Mouse (Mus musculus) erythroblast, adult 5-6 weeks (primary cell): ENCODE data around the gene Maml3. TPM values are rescaled to one million over a fixed set of nuclear protein-coding genes. Genes with fewer than 3 reads are reported as not detected.
A peak's percentile ranks its signal among the peaks of the same experiment; 100 is the strongest.

Source experiments
- ATAC-seq: replicated peaks from 2 replicates; pipeline ENCODE4 v1.8.0; 2016; ENCODE audit warnings: moderate number of reproducible peaks, mild to moderate bottlenecking, moderate TSS enrichment, inconsistent platforms; ENCODE audit not compliant: poor library complexity, low FRiP score, severe bottlenecking
- total RNA-seq, 2 experiments: library from RNA; stranded (forward) in 1 of 2; stranded (reverse) in 1 of 2; fragments of 150-400 nt in 1 of 2; fragments of 200-764, 138-1000 nt in 1 of 2; gene quantifications; 2 replicates each; pipeline versions ENCODE4 v1.2.3 to v1.2.4; 2015 to 2017; ENCODE audit warnings: low replicate concordance in 2 of 2

Maml3 gene
- total RNA-seq, 2 experiments from 2014 or later, result 1.3 to 3.3 TPM

DNA sequence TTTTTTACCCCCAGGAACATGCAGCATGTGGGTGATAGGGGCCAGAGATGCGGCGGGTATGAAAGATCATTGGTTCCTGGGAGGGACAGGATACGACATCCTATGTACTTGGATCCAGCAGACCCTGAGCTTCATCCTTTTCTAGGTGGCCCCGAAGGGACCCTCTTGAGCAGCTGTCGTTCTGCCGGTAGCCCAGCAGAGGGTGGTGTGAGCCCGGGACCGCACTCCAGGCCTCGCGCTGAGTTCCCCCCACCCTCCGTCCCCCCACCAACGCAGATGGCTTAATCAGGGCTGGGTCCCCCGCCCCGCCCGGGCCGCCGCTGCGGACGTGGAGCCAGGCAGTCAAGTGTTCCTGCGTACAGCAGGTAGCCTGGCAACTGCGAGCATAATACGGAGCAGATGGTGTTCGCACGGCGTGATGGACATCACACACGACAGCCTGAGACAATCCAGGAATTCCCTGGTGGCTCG is 403.6 kb downstream of the Maml3 start:
- peak; percentile 62 for ATAC-seq

DNA sequence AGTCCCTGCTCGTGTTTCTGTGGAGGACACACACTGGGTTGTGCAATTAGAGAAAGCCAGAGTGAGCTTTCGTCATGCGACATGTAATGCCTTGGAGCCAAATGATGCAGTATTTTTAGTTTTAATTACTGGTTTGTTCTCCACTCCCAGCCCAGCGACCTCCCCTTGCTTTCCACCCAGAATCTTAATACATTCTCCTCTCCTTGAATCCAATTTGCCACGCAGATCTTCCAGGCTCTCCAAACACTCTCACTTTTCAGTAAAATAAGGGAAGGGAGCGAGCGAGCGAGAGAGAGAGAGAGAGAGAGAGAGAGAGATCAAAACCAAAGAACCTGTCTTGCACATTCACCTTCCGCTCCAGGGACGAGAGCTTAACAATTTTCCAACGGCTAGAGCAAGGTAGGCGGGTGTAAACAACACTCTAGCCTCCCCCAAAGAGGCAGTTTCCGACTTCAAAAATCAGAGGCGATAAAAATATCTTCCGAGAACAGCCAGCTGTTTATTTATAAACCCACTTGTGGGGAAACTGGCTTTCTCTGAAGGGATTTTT is 404.1 kb downstream of the Maml3 start:
- no peak for ATAC-seq

DNA sequence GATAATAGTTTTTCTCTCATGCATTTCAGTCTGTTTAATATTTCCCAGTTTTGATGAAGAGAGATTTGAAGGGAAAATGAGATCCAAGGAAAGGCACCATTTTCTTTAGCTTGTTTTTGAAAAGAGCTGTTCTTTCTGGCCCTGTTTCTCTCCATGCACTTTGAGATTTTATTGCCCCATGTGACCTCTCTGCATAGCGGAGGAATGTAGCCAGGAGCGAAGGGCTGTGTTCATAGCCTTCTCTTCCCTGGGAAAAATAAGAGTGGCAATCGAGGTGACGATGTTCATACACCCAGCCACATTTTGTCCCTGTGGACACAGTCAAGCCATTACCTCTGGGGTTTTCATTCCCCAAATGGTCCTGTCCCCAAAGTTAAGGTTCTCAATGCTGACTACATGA is 404.8 kb downstream of the Maml3 start:
- no peak for ATAC-seq

DNA sequence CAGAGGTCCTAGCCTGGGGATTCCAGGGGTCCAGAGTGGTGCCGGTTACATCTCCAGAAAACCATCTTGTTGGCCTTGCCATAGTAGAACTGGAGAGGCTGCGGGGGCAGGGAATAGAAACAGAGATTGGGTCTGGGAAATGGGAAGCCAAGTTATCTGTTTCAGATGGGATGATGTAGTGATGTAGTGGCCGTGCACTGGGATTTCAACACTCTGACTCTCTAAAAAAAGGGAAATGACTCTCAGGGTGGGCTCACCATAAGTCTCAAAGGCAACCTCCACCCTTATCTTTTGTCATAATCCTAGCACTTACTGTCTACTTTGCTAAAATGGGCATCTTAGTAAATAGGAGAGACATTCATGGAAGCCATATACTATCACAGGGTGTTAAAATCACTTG is 406.9 kb downstream of the Maml3 start:
- ATAC-seq, result no peak

DNA sequence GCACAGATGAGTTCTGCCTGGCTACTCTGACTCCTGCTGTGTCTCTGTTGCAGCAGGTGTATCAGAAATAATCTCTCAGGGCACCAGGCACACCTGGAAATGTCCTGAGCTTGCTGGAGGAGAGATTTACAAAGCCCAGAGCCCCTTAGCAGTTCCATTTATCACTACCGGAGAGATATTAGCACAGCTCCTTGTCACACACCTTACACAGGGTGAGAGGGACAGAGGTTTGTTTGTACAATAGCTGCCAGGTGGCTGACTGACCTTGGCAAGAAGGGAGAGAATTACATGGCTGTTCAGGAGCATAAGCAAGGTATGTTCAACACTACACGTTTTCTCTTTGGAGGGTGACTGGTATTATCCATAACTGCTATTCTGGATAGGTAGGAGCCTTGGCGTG is 409.2 kb downstream of the Maml3 start:
- ATAC-seq, result no peak

DNA sequence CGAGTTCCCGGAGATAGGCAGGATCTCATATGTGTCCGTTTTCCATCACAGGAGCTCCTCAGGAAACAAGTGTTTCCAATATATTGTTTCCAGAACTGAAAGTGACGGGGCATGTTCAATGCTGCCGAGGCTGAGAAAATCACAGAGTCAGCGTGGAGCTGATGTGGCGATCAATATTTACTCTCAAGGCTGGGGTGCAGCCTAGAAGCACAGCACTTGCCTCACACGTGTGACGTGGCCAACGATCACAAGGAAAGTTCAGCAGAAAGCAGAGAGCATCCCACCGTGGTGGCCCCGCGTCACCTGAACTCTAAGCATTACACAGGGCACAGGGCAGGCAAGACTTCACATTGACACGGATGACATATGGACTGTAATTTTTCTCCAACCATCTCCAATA is 410.3 kb downstream of the Maml3 start:
- no peak for ATAC-seq

DNA sequence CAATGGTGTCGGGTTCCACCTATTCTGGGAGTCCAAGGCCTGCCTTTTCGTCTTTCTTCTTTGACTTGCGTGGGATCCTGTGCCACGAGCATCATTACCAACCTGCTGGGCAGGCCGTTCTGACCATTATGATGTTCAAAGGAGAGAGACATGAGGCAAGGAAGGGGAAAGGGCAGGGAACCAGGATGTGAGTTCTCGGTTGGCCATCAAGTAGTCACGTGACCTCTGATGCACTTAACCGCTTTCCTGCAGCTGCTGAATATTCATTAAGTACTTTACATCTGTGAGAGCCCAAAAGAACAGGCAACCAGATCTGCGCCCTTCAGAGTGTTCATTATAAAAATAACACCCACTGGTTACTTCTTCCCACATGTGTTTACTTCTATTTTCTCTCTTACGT is 411.7 kb downstream of the Maml3 start:
- no peak for ATAC-seq

DNA sequence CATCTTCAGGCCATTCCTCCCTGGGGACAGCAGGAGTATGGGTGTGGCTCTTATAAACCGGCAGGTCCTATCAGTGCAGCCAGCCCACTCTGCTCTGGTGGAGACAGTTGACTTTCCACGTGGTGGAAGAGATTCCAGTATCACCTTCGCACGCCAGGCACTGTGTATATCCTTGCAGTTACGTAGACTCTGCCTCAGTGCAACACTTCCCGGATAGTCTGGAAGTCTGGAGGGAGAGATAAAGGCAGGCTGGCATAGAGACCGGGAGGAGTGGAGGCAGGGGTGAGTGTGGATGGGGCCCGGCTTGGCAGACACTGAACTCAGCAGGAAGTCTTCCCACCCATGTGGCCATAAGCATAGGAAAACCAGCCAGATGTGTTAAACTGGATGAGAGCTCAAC is 416.2 kb downstream of the Maml3 start:
- ATAC-seq, result peak; percentile 85

DNA sequence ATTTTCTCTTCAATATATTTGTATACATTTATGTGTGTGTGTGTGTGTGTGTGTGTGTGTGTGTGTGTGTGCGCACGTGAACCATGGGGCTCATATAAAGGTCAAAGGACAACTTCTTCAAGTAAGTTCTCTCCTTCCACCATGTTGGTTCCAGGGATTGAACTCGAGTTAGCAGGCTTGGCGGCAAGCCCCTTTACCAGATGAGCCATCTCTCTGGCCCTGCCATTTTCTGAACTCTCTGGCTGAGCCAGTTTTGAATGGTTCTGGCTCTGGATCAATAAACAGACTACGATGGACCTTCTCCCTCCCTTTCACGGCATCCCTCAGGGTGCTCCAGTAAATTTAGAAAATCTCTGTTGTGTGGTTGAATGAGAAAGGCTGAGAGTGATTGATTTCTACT is 418.1 kb downstream of the Maml3 start:
- no peak for ATAC-seq

DNA sequence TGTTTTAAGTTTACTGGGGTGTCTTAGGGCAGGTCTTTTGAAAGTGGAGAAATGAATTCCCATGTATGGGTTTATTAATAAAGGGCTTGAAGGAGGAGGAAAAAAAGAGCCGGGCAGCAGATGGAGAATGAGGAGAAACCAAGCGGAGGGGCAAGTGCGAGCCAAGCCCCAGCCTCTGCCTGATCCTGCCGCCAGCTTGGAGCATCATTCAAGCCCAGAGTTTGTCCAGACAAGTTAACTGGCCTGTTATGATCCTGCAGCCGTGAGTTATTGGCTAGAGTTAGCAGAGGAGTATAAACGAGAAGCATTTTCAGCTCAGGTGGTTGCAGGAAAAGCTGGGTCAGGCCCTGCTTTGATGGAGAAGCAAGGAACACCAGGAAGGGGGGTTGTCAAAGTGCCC is 418.6 kb downstream of the Maml3 start:
- ATAC-seq, result no peak

DNA sequence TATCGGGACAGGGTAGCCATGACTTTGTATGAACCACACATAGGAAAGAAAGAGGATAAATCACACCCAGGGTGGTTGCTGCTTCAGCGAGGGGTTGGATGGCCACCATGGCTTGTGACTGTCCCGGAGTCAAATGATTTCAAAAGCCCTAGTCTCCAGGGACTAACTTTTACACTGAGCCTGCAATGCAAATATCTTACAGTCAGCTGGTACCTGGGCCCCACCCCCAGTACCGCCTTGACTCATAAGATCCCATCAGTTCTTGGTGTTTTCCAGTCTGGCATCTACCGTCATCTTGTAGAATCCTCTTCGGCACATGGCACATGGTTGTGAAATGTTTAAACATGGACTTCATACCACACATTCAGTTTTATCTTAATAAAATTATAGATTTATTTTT is 419.3 kb downstream of the Maml3 start:
- ATAC-seq, result no peak

DNA sequence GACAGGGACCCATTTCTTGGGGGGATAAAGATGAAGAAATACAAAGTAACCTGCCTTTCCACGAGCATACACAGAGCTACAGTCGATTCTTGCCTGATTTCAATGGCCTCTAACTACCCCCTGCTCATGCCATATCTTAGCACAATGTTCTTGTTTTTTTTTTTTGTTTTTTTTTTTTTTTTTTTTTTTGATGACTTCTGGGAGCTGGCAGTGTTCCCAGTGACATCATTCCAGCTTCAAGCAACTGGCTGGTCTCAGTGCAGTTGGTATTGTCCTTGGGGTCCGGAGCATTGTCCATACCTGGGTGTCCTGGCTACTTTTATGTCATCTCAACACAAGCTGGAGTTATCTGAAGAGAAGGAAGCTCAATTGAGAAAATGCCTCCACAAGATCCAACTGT is 429.9 kb downstream of the Maml3 start:
- no peak for ATAC-seq

DNA sequence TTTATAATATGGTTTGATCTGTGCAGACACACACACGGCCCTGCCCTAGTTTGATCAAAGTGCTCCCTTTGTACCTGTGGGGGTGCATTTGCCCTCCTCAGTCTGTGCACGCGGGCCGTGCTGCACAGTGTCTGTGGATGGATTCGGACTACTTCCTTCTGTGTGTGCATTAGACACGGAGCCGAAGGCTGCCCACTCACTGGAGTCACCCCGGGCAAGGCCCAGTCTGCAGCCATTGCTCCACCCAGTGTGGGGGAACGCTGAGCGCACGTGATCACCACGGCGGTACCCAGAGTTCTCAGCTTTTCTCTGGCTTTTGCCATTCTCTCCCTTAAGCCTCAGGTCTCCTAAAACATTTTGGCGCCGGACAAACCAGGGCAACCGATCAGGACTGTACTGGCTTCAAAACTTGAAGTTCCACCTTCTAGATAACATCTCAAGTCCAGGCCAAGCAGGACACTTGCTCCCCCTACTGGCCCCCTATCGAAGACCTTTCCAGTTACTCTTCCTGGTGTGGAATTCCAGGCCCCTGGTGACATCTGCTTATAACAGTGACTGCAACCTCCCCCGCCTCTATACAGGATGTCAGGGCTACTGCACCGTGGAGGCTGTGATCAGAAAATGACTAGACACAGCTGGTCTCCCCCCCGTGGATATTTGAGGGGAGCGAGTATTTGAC is 431.3 kb downstream of the Maml3 start:
- no peak for ATAC-seq

DNA sequence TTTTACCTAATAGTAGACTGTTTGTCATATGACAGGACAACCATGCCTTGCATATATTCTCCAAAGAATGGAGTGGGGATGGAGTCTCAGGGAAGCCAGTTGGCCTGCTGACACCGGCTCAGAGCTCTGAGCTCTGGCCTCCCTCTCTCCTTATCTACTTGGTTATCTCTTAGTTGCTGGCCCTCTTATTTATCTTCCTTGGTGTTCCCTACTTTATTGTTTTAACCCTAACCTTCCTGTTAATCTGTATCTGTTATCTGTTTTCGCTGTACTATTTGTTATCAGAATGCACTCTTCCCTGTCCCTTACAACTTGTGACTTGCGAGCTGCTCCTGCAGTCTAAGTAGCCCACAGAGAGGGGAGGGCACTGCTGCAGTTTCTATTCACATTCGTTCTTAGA is 432.2 kb downstream of the Maml3 start:
- ATAC-seq, result no peak

DNA sequence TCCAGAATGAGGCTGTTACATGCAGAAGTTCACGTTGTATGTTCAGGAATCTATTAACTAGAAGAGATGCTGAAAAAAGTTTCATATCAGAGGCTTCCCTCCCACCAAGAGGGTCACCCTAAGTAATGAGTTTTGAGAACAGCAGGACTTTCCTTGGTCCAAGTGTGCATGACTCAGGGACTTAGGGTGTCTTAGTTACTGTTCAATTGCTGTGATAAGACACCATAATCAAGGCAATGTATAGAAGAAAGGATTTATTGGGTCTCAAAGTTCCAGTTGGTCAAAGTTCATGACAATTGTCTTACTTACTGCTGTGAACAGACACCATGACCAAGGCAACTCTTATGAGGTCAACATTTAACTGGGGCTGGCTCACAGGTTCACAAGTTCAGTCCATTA is 433.8 kb downstream of the Maml3 start:
- peak; percentile 42 for ATAC-seq

DNA sequence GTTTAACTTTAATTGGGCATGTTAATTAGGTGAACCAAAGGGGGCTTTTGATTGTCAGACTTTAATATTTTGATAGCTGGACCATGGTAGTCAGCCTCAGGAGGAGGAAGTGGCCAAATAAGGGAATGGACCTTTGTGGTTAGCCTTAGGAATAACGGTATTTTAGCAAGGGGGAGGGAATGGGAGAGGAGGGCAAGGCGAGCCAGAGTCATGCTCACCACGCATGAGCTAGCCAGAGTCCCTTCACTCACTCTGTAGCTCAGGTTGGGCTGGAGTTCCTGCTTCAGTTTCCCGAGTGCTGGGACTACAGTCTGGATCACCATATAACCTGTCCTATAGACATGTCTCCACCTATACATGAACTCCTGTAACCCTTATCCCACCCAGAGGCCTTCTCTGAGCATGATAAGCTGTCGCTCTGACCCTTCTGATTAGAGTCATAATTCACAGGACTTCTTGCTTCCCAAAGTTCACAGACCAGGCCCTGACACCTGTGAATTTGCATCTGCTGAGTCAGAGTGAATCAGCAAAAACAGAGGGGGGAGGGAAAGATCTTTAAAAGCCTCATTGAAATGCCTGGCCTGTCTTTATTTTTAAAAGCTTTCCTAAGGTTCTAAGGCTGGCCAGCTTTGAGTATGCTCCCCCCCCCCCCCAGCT is 434.3 kb downstream of the Maml3 start:
- peak; percentile 79 for ATAC-seq

DNA sequence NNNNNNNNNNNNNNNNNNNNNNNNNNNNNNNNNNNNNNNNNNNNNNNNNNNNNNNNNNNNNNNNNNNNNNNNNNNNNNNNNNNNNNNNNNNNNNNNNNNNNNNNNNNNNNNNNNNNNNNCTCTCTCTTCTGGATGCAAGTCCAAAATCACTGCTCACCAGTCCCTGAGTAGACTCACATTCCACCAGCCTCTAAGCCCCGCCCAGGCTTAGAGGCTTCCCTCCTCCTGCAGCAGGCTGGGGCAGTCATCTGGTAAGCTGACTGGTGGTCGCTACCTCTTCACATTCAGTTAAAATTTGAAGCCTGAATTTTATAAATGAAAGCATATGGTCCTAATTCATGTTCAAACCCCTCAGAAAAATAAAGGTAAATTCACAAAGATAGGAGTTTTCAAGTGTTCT is 436.3 kb downstream of the Maml3 start:
- no peak for ATAC-seq

DNA sequence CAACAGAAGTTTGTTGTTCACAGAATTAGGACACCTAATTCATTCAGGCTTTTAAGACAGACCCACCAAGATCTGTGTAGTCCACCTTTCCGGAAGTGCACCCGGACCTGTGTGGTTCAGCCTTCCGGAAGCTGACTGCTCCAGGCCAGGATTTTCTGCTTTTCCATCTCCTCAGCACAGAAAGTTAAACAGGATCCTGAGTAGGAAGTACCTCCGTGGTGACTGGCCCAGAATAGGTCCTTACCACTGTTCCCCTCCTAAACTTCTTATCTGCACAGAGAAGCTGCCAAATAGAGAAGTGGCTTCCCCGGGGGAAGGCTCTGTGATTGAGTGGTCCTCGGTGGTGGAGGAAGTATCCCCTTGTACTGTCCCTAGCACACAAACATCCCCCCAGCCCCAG is 442.3 kb downstream of the Maml3 start:
- ATAC-seq, result no peak

DNA sequence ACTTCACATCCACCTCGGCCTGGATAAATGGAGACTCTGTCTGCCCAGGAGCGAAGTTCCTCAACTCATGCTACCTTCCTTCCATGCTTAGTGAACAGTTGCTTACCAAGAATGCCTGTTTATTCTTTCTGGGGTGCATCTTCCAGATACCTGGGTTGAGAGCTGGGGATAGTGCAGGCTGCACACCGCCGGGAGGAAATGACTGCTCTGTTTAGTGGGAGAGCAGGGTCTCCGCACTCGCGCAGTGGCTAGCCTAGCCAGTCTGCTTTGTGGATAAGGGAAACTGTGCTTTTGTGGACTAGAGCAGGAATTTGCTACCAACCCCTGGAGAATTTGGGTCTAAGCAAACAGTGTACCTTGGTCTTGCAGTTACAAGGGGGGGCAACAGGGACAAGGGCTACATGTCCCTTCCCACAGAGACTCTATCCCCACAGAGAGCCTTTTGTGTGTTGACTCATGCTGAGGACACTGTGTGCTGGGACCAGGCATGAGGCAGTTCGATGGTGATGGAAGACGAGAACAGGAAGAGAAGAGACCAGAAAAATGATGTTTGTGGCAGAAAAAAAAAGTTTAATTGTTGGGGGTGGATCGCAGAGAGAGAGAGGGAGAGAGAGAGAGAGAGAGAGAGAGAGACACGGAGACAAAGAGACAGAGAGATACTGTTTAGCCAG is 442.9 kb downstream of the Maml3 start:
- no peak for ATAC-seq

DNA sequence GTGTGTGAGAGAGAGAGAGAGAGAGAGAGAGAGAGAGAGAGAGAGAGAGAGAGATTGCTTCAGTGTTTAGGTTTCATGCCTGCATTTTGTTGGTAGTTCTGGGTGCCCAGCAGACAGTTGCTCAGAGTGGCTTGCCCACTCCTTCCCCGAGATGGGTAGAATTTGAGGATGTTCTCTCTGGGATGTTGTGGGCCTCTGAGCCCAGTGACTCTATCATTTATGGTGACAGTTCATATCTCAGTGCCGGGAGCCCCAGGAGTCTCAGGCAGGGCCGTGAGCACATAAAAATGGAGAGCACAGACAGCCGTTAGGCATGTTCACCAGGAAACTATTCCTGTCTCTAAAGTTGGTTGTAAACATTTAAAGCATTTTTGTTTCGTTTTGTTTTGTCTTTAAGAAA is 443.5 kb downstream of the Maml3 start:
- ATAC-seq, result no peak

DNA sequence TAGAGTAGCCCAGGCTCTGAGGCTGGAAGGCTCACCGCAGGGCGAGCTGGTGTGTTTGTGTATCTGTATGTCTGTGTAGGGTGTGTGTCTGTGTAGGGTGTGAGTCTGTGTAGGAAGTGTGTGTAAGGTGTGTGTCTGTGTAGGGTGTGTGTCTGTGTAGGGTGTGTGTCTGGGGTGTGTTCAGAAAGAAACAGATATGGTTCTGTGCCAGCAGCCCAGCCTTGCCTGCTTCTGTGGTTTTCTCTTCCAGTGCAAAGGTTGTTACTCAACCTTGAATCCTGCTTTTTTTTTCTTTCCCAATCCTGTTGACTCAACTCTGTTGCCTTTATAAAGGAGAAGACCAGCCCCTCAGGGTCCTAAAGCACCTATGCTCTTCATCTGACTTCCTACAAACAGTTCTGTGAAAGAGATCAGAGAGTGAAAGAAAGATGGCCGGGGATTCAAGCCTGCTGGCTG is 444.0 kb downstream of the Maml3 start:
- no peak for ATAC-seq
